ENCODE assay signal across 25 mouse cellular contexts in the genomic region with DNA sequence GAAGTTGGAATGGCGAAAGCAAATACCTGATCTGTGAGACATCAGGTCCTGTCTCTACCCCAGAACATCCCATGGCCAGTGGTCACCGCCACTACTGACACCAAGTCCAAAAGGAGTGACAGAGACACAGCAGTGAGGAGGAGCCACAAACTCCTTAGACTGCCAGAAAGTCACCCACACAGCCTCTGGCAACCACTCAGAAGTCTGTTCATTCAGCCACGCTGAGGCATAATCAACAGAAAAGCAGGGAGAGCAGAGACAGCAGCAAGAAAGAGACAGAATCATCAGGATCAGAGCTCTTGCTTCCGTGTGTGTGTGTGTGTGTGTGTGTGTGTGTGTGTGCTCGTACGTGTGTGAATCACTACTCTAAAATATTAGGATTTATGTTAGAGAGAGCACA. TPM values are rescaled to one million over a fixed set of nuclear protein-coding genes. Genes with fewer than 3 reads are reported as not detected.
"Had no signal": no experiment of that assay in that cellular context is flagged by ENCODE, and none has a peak within 500 bp of the region (broad histone marks: within the 10 kb centered on the region; RNA-seq: fewer than 3 reads in every experiment).

No protein-coding gene starts in this region.

- H3K9me3 ChIP-seq: limb, embryonic 10.5 days; limb, embryonic 13.5 days; liver, embryonic 12.5 days; liver, embryonic 15.5 days; lung, embryonic 15.5 days; megakaryocyte, embryonic 14.5 days had no signal

- H3K27me3 ChIP-seq: limb, embryonic 13.5 days; liver, embryonic 12.5 days; liver, embryonic 15.5 days; lung, embryonic 15.5 days; megakaryocyte, embryonic 14.5 days had no signal

- DNase-seq: kidney, adult 18-20 months; kidney, adult 9 months; kidney, postnatal 14 days; kidney, postnatal 4 days; liver; lung, adult 18-20 months; lung, postnatal 10 days; lung, postnatal 36 days; midbrain, embryonic 14.5 days; right cerebral cortex, adult 18-20 months; right cerebral cortex, postnatal 14 days; right cerebral cortex, postnatal 4 days; thymus, adult 2 months; thymus, postnatal 14 days; thymus, postnatal 4 days had no signal

- H3K27ac ChIP-seq: left cerebral cortex, adult 2 months; limb, embryonic 10.5 days; limb, embryonic 13.5 days; liver, embryonic 12.5 days; liver, embryonic 15.5 days; lung, embryonic 15.5 days; stomach, postnatal 0 days had no signal

- H3K9ac ChIP-seq: limb, embryonic 13.5 days; liver, embryonic 12.5 days; liver, embryonic 15.5 days; lung, embryonic 15.5 days had no signal

- ATAC-seq: intestine, embryonic 16.5 days; liver, embryonic 12.5 days had no signal

- H3K4me1 ChIP-seq: limb, embryonic 10.5 days; limb, embryonic 13.5 days; liver, embryonic 12.5 days; liver, embryonic 15.5 days; lung, embryonic 15.5 days; megakaryocyte, embryonic 14.5 days had no signal

- H3K36me3 ChIP-seq: limb, embryonic 10.5 days; limb, embryonic 13.5 days; liver, embryonic 12.5 days; liver, embryonic 15.5 days; lung, embryonic 15.5 days had no signal

- H3K4me3 ChIP-seq: left cerebral cortex, adult 2 months; limb, embryonic 10.5 days; limb, embryonic 13.5 days; liver, embryonic 12.5 days; liver, embryonic 15.5 days; lung, embryonic 15.5 days; megakaryocyte, embryonic 14.5 days had no signal

- H3K4me2 ChIP-seq: limb, embryonic 13.5 days; liver, embryonic 12.5 days; liver, embryonic 15.5 days; lung, embryonic 15.5 days; midbrain, embryonic 11.5 days had no signal

RNA-seq across cellular contexts. Expression of a gene that starts 33.5 kb away (rescaled TPM):
- polyA plus RNA-seq: limb, embryonic 10.5 days; liver, embryonic 12.5 days; liver, embryonic 15.5 days had no signal
